Mouse (Mus musculus) erythroblast, embryonic 14.5 days (primary cell): ENCODE measurements around the gene Naa15. TPM values are rescaled to one million over a fixed set of nuclear protein-coding genes. Genes with fewer than 3 reads are reported as not detected.
A peak's percentile ranks its signal among the peaks of the same experiment; 100 is the strongest.
"Not testable (repeated sequence)": the region's sequence is repeated elsewhere in the genome, so short reads cannot be mapped to it uniquely, and the experiment has no call there.

Experiments
- H3K27me3 ChIP-seq: 2 replicates; pipeline ENCODE4 v1.6.1; 2012; ENCODE audit warnings: inconsistent platforms; ENCODE audit not compliant: control insufficient read depth
- H3K36me3 ChIP-seq: 2 replicates; pipeline ENCODE4 v1.6.1; 2012; ENCODE audit warnings: mild to moderate bottlenecking, inconsistent platforms; ENCODE audit not compliant: control insufficient read depth
- H3K4me1 ChIP-seq: 2 replicates; pipeline ENCODE4 v1.6.1; 2012; ENCODE audit warnings: inconsistent platforms; ENCODE audit not compliant: control insufficient read depth
- H3K4me3 ChIP-seq: replicated peaks from 2 replicates; pipeline ENCODE3; 2012; ENCODE audit warnings: moderate library complexity, mild to moderate bottlenecking, inconsistent platforms
- H3K9me3 ChIP-seq: 2 replicates; pipeline ENCODE4 v1.6.1; 2012; ENCODE audit warnings: low read length, inconsistent platforms, mixed read lengths; ENCODE audit not compliant: control insufficient read depth
- GATA1 ChIP-seq: IDR thresholded peaks from 2 replicates; pipeline ENCODE4 v1.6.1; 2012; ENCODE audit warnings: low read length, inconsistent platforms, mixed read lengths
- TAL1 ChIP-seq: IDR thresholded peaks from 3 replicates; pipeline ENCODE4 v1.6.1; 2012; ENCODE audit warnings: low read length, inconsistent platforms, mixed read lengths
- polyA plus RNA-seq: library from polyadenylated mRNA; stranded (reverse); fragments of >175 nt; gene quantifications from 2 replicates; pipeline ENCODE4 v1.2.3, GENCODE M21; 2012

Naa15 gene
- polyA plus RNA-seq, 1 experiment: 1.2 TPM

GRCm38 (mm10) chr3:51399531-51399930 is 15.4 kb upstream of the Naa15 start:
- Histone ChIP-seq H3K4me1 (peaks cover 22% of the 10 kb centered on the region), H3K27me3 (peaks cover 42% of the 10 kb centered on the region), H3K4me3 (no peak overlapping the region), H3K9me3 (no peaks in the 10 kb centered on the region), H3K36me3 (peaks cover 20% of the 10 kb centered on the region)
- no peak for TF ChIP-seq GATA1
- no peak for TF ChIP-seq TAL1

- Histone ChIP-seq H3K9me3 (no peaks in the 10 kb centered on the region), H3K4me1 (peaks cover 21% of the 10 kb centered on the region), H3K4me3 (no peak overlapping the region), H3K27me3 (peaks cover 35% of the 10 kb centered on the region), H3K36me3 (peaks cover 29% of the 10 kb centered on the region)
- TF ChIP-seq GATA1 (no peak), TAL1 (no peak)
Measured at GRCm38 (mm10) chr3:51400682-51401081, 14.3 kb upstream of the Naa15 start.

GRCm38 (mm10) chr3:51402054-51402453 is 12.9 kb upstream of the Naa15 start:
- Histone ChIP-seq H3K27me3 (peaks cover 22% of the 10 kb centered on the region), H3K36me3 (peaks cover 42% of the 10 kb centered on the region), H3K4me1 (peaks cover 18% of the 10 kb centered on the region)
- not testable (repeated sequence) for H3K9me3 ChIP-seq, H3K4me3 ChIP-seq

GRCm38 (mm10) chr3:51402628-51403027 is 12.3 kb upstream of the Naa15 start:
- TF ChIP-seq TAL1 (no peak), GATA1 (no peak)
- Histone ChIP-seq H3K27me3 (peaks cover 20% of the 10 kb centered on the region), H3K9me3 (no peaks in the 10 kb centered on the region), H3K4me1 (peaks cover 21% of the 10 kb centered on the region), H3K36me3 (peaks cover 43% of the 10 kb centered on the region), H3K4me3 (no peak overlapping the region)

- H3K9me3 ChIP-seq: no peaks in the 10 kb centered on the region
- peak overlapping the region; percentile 96 for H3K4me3 ChIP-seq
- no peak for TF ChIP-seq GATA1
- no peak for TF ChIP-seq TAL1
- no peaks in the 10 kb centered on the region for H3K27me3 ChIP-seq
- peaks cover 33% of the 10 kb centered on the region for H3K4me1 ChIP-seq
- peaks cover 37% of the 10 kb centered on the region for H3K36me3 ChIP-seq
Measured at GRCm38 (mm10) chr3:51407870-51408560, 6.9 kb upstream of the Naa15 start.

GRCm38 (mm10) chr3:51408561-51409183 is 6.3 kb upstream of the Naa15 start, which contains the start of gene Ndufc1:
Ndufc1 (minus strand) TSS chr3:51408988.
- Histone ChIP-seq H3K4me1 (peaks cover 39% of the 10 kb centered on the region), H3K27me3 (no peaks in the 10 kb centered on the region), H3K36me3 (peaks cover 34% of the 10 kb centered on the region), H3K9me3 (no peaks in the 10 kb centered on the region), H3K4me3 (peak within 1 kb of the TSS; percentile 96)
- TF ChIP-seq TAL1 (no peak), GATA1 (no peak)

- Histone ChIP-seq H3K4me3 (no peak overlapping the region), H3K9me3 (no peaks in the 10 kb centered on the region), H3K4me1 (peaks cover 51% of the 10 kb centered on the region), H3K27me3 (no peaks in the 10 kb centered on the region), H3K36me3 (peaks cover 5% of the 10 kb centered on the region)
- TF ChIP-seq GATA1: no peak
- TF ChIP-seq TAL1: no peak
Measured at GRCm38 (mm10) chr3:51412457-51412856, 2.5 kb upstream of the Naa15 start.

DNA sequence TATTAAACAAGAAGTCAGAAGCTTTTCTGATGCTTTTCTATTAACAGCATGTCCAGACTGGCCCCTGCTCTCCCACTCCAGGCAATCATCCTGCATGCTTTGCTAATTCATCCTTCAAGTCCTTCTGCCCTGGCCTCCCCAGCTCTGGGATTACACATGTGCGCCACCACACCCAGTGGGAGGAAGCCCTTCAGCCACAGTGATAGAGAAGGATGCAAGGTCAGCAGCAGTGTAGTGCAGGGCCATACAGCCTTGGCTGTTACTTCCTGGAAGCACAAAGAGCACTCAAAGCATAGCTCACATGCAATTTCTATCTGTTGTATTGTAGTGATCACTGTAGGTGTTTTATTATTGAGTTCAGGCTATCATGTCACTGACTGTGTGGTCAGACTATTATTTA is 1.7 kb upstream of the Naa15 start:
- no peaks in the 10 kb centered on the region for H3K9me3 ChIP-seq
- no peak overlapping the region for H3K4me3 ChIP-seq
- H3K27me3 ChIP-seq: no peaks in the 10 kb centered on the region
- TF ChIP-seq GATA1 (no peak), TAL1 (no peak)
- peaks cover 5% of the 10 kb centered on the region for H3K36me3 ChIP-seq
- peaks cover 51% of the 10 kb centered on the region for H3K4me1 ChIP-seq

DNA sequence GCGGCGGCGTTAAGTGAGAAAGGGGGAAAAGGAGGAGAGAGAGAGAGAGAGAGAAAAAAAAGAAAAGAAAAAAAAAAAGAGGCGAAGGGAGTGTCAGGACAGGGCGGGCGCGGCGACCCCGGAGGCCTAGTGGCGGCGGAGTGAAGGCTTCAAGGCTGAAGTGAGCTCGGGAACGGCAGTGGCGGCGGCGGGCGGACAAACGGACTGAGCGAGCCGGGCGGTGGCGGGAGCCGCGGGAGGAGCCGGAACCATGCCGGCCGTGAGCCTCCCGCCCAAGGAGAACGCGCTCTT is 1.1 kb downstream of the Naa15 start:
- no peaks in the 10 kb centered on the region for H3K27me3 ChIP-seq
- H3K36me3 ChIP-seq: peaks cover 19% of the 10 kb centered on the region
- H3K9me3 ChIP-seq: no peaks in the 10 kb centered on the region
- H3K4me1 ChIP-seq: peaks cover 59% of the 10 kb centered on the region
- TF ChIP-seq TAL1 (no peak), GATA1 (no peak)
- H3K4me3 ChIP-seq: peak overlapping the region; percentile 73
